Mouse (Mus musculus): ENCODE measurements around the gene Rspo4. TPM values are rescaled to one million over a fixed set of nuclear protein-coding genes. Genes with fewer than 3 reads are reported as not detected.

Rspo4 gene
- total and polyA plus RNA-seq, 3 experiments, result not detected

DNA sequence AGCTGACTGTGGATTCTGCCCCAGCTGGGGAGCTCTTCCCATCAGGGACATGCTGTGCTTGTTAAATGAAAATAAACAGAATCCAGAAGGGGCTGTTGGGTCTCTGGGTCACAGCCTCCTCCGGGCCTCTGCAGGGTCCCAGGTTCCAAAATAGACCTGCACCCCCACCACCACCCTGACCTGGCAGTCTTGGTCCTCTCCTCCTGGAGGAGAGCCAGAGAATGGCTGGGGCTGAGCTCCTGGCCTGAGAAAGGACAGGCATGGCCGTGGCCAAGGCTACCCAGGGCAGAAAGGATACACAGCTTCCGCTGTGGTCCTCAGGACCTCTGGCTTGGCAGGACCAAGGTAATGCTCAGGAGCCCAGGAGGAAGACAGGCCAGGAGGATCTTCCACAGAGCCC lies 61.9 kb downstream of the Rspo4 start:
- no peaks in the 10 kb centered on the region for H3K79me2 ChIP-seq (replicated peaks; ENCODE audit: control insufficient read depth, extremely low read depth, insufficient read depth, poor library complexity, severe bottlenecking)
- H3K4me1 ChIP-seq (ENCODE audit: control insufficient read depth in 1 of 2, insufficient read depth in 2 of 2), result no peaks in the 10 kb centered on the region; a peak in 1 of 4 replicates
- H3K9me3 ChIP-seq (replicated peaks; ENCODE audit: low read length), result no peaks in the 10 kb centered on the region
- no peak for DNase-seq (ENCODE audit: extremely low read depth)
- peaks cover 86% of the 10 kb centered on the region for H3K27me3 ChIP-seq (replicated peaks)
- H3K36me3 ChIP-seq (replicated peaks in 1 of 2; ENCODE audit: control insufficient read depth in 1 of 2, insufficient read depth in 1 of 2, low read length in 1 of 2), result no peaks in the 10 kb centered on the region
- no peak overlapping the region for H3K9ac ChIP-seq (ENCODE audit: insufficient read depth, low read depth)
- no peak overlapping the region for H3K27ac ChIP-seq (ENCODE audit: insufficient read depth, low read depth)
- in situ Hi-C loops (cut with MboI; ENCODE audit: low pct_ligation_motif_present, low pct_unique_long_range_greater_than_20kb, low sequenced_read_pairs), result no loop called here
- no peak for TF ChIP-seq USF1 (IDR thresholded peaks at IDR 0.05; ENCODE audit: low read depth, low read length)
- no peak for TF ChIP-seq PAX5 (IDR thresholded peaks at IDR 0.05; ENCODE audit: low read length)
- TF ChIP-seq EP300 (IDR thresholded peaks at IDR 0.05; ENCODE audit: low read length), result no peak
- TF ChIP-seq MAFK (IDR thresholded peaks at IDR 0.05; ENCODE audit: insufficient replicate concordance, low read length), result no peak
- TF ChIP-seq ZMIZ1 (IDR thresholded peaks at IDR 0.05; ENCODE audit: low read depth, low read length), result no peak
- no peak for TF ChIP-seq ETS1 (conservative IDR thresholded peaks at IDR 0.05; ENCODE audit: low read depth, low read length)
- no peak for TF ChIP-seq MAZ (IDR thresholded peaks at IDR 0.05; ENCODE audit: low read depth, low read length)
- TF ChIP-seq MXI1 (IDR thresholded peaks at IDR 0.05; ENCODE audit: low read depth, low read length), result no peak
- no peak for TF ChIP-seq ZNF384 (IDR thresholded peaks at IDR 0.05; ENCODE audit: low read depth, low read length)
- no peak for TF ChIP-seq NELFE (IDR thresholded peaks at IDR 0.05; ENCODE audit: low read depth, low read length)
- H3K4me3 ChIP-seq (replicated peaks in 1 of 3; ENCODE audit: low read depth in 2 of 3, low read length in 2 of 3, poor library complexity in 1 of 3), result no peak overlapping the region
- no peak overlapping the region for H3K4me2 ChIP-seq (ENCODE audit: insufficient read depth, low read depth, poor library complexity, severe bottlenecking)
- dilution Hi-C loops (cut with MboI; ENCODE audit: extremely low pct_ligation_motif_present, extremely low pct_unique_long_range_greater_than_20kb, low sequenced_read_pairs), result no loop called here

GRCm38 (mm10) chr2:151907020-151907419 lies 64.3 kb downstream of the Rspo4 start:
- Histone ChIP-seq H3K36me3 (replicated peaks in 1 of 2; ENCODE audit: control insufficient read depth in 1 of 2, insufficient read depth in 1 of 2, low read length in 1 of 2) (no peaks in the 10 kb centered on the region), H3K79me2 (replicated peaks; ENCODE audit: control insufficient read depth, extremely low read depth, insufficient read depth, poor library complexity, severe bottlenecking) (no peaks in the 10 kb centered on the region), H3K4me2 (ENCODE audit: insufficient read depth, low read depth, poor library complexity, severe bottlenecking) (no peak overlapping the region), H3K9me3 (replicated peaks; ENCODE audit: low read length) (no peaks in the 10 kb centered on the region), H3K27me3 (replicated peaks) (peaks cover 90% of the 10 kb centered on the region), H3K9ac (ENCODE audit: insufficient read depth, low read depth) (no peak overlapping the region), H3K4me1 (ENCODE audit: control insufficient read depth in 1 of 2, insufficient read depth in 2 of 2) (peaks cover 6 to 19% of the 10 kb centered on the region in 2 experiments), H3K4me3 (replicated peaks in 1 of 3; ENCODE audit: low read depth in 2 of 3, low read length in 2 of 3, poor library complexity in 1 of 3) (no peak overlapping the region), H3K27ac (ENCODE audit: insufficient read depth, low read depth) (no peak overlapping the region)
- in situ Hi-C loops (cut with MboI; ENCODE audit: low pct_ligation_motif_present, low pct_unique_long_range_greater_than_20kb, low sequenced_read_pairs) (no loop called here), dilution Hi-C loops (cut with MboI; ENCODE audit: extremely low pct_ligation_motif_present, extremely low pct_unique_long_range_greater_than_20kb, low sequenced_read_pairs) (no loop called here)
- TF ChIP-seq ZC3H11A (IDR thresholded peaks at IDR 0.05; ENCODE audit: low read depth, low read length), result no peak
- no peak for TF ChIP-seq CTCF (conservative IDR thresholded peaks at IDR 0.05 in 1 of 2, IDR thresholded peaks at IDR 0.05 in 1 of 2; ENCODE audit: low read depth in 2 of 2, low read length in 2 of 2)
- DNase-seq (ENCODE audit: extremely low read depth), result no peak

DNA sequence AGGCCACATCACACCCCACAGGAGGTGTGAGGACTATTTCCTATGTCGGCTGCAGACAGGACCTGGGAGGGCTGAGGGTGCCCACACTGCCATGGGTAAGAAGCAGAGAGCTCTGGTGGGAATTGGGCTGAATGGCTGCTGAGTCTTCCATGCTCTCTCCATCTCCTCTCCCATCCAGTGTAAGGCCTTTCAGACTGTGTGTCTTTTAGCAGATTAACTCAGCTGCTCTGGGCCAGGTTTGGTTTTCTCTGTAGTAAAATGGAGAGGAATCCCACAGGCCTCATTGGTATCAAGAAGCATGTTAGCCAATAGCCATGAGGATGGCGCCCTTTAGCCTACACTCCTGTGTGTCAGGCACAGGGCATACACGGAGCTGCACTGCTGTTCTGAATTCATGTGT lies 66.7 kb downstream of the Rspo4 start:
- Histone ChIP-seq H3K9ac (ENCODE audit: insufficient read depth, low read depth) (no peak overlapping the region), H3K27me3 (replicated peaks) (peaks cover 90% of the 10 kb centered on the region), H3K36me3 (replicated peaks in 1 of 2; ENCODE audit: control insufficient read depth in 1 of 2, insufficient read depth in 1 of 2, low read length in 1 of 2) (no peaks in the 10 kb centered on the region), H3K4me1 (ENCODE audit: control insufficient read depth in 1 of 2, insufficient read depth in 2 of 2) (peaks cover 6 to 19% of the 10 kb centered on the region in 2 experiments), H3K27ac (ENCODE audit: insufficient read depth, low read depth) (no peak overlapping the region), H3K79me2 (replicated peaks; ENCODE audit: control insufficient read depth, extremely low read depth, insufficient read depth, poor library complexity, severe bottlenecking) (no peaks in the 10 kb centered on the region), H3K4me2 (ENCODE audit: insufficient read depth, low read depth, poor library complexity, severe bottlenecking) (no peak overlapping the region), H3K9me3 (replicated peaks; ENCODE audit: low read length) (no peaks in the 10 kb centered on the region), H3K4me3 (replicated peaks in 1 of 3; ENCODE audit: low read depth in 2 of 3, low read length in 2 of 3, poor library complexity in 1 of 3) (no peak overlapping the region)
- DNase-seq (ENCODE audit: extremely low read depth), result no peak
- in situ Hi-C loops (cut with MboI; ENCODE audit: low pct_ligation_motif_present, low pct_unique_long_range_greater_than_20kb, low sequenced_read_pairs), result no loop called here
- dilution Hi-C loops (cut with MboI; ENCODE audit: extremely low pct_ligation_motif_present, extremely low pct_unique_long_range_greater_than_20kb, low sequenced_read_pairs), result no loop called here
- TF ChIP-seq ELF1 (IDR thresholded peaks at IDR 0.05; ENCODE audit: low read depth, low read length), result no peak
